Mouse (Mus musculus) erythroblast, adult 5-6 weeks (primary cell): ENCODE data around the gene Extl2. TPM values are rescaled to one million over a fixed set of nuclear protein-coding genes. Genes with fewer than 3 reads are reported as not detected.

Source experiments
- ATAC-seq: replicated peaks from 2 replicates; pipeline ENCODE4 v1.8.0; 2016; ENCODE audit warnings: moderate number of reproducible peaks, mild to moderate bottlenecking, moderate TSS enrichment, inconsistent platforms; ENCODE audit not compliant: poor library complexity, low FRiP score, severe bottlenecking
- total RNA-seq, 2 experiments: library from RNA; stranded (forward) in 1 of 2; stranded (reverse) in 1 of 2; fragments of 150-400 nt in 1 of 2; fragments of 200-764, 138-1000 nt in 1 of 2; gene quantifications; 2 replicates each; pipeline versions ENCODE4 v1.2.3 to v1.2.4; 2015 to 2017; ENCODE audit warnings: low replicate concordance in 2 of 2

The Extl2 gene
- total RNA-seq, 2 experiments from 2014 or later: 1.4 to 4.6 TPM

DNA sequence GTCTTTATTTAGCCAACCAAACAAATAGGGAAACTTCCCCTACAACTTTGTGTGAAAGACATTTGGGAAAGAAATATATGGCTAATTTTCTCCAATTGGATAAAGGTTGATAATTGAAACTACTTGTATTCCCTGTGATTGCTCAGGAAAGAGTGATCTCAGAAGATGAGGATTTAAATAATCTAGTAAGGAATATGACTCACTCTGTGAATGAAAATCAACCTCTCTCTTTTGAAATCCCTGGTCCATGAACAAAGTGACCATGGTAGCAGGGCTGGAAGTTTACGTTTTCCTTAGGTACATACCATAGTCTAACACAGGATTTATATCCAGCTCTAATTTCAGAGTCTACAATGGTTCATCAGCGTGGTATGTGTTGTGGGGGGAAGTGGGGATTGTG lies 69.5 kb downstream of the Extl2 start:
- ATAC-seq: no peak

DNA sequence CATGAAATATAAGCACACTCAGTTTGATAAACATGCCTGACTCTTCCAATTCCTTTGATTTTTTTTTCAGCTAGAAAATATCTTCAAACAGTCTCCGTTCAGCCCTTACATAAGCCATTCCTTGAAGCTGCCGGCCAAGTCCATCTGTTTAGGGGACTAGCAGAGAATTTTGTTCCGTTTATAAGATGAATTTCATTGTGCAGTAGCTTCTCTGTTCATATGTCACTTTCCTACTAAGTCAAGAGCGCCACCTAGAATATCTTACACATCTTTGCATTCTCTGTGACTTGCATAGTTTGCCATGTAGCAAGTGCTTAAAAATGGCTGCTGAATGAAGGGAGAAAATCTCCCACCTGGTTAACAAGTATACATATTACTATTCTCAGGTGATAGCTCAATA lies 71.2 kb downstream of the Extl2 start:
- ATAC-seq: no peak

Other genes with a start within 250 kb of the Extl2 start
- gene Dph5, start 119.6 kb upstream of the Extl2 start, total RNA-seq (2015; ENCODE audit: low replicate concordance): 4.2 and 10.4 TPM in 2 replicates
- gene Dph5, start 119.6 kb upstream of the Extl2 start, total RNA-seq (2017; ENCODE audit: low replicate concordance): 6.7 and 8.4 TPM in 2 replicates
- 1.7 and 11.9 TPM in 2 replicates for gene Slc30a7, start 56 bp upstream of the Extl2 start, total RNA-seq (2015; ENCODE audit: low replicate concordance)
- 3.6 and 20.4 TPM in 2 replicates for gene Slc30a7, start 56 bp upstream of the Extl2 start, total RNA-seq (2017; ENCODE audit: low replicate concordance)
- 102 and 106 TPM in 2 replicates for gene Vcam1, start 122.2 kb downstream of the Extl2 start, total RNA-seq (2015; ENCODE audit: low replicate concordance)
- 63.5 and 65.1 TPM in 2 replicates for gene Vcam1, start 122.2 kb downstream of the Extl2 start, total RNA-seq (2017; ENCODE audit: low replicate concordance)
- not detected in 2 replicates for gene Gpr88, start 246.0 kb downstream of the Extl2 start, total RNA-seq (2015; ENCODE audit: low replicate concordance)
- not detected in 2 replicates for gene Gpr88, start 246.0 kb downstream of the Extl2 start, total RNA-seq (2017; ENCODE audit: low replicate concordance)